Mouse (Mus musculus): ENCODE measurements around the gene Tst. TPM values are rescaled to one million over a fixed set of nuclear protein-coding genes. Genes with fewer than 3 reads are reported as not detected.

The Tst gene
- 3.6 and 4.3 TPM in 2 replicates for total RNA-seq (2014; fragmentation: Nextera tagmentation)
- total RNA-seq (2017), result 0.93 and 1.3 TPM in 2 replicates
- polyA plus RNA-seq (2012), result 1.7 and 1.8 TPM in 2 replicates

GRCm38 (mm10) chr15:78405517-78406211, at the start of gene Tst:
Gene Tst (minus strand): TSS chr15:78405907.
- ATAC-seq (ENCODE audit: extremely low read depth, insufficient number of reproducible peaks, low FRiP score, poor library complexity, severe bottlenecking) (no peak), DNase-seq (ENCODE audit: low spot score) (peak; percentile 20)
- peaks cover 48% of the 10 kb centered on the region for H3K27me3 ChIP-seq (ENCODE audit: insufficient read depth, low read length)
- TF ChIP-seq TAL1 (conservative IDR thresholded peaks at IDR 0.05; ENCODE audit: low read depth, low read length) (no peak), GATA2 (IDR thresholded peaks at IDR 0.05; ENCODE audit: borderline replicate concordance, low read depth, low read length) (no peak), CTCF (IDR thresholded peaks at IDR 0.05; ENCODE audit: low read depth, low read length) (no peak), POLR2AphosphoS5 (IDR thresholded peaks at IDR 0.05; ENCODE audit: insufficient replicate concordance, low read depth, low read length) (no peak), GATA1 (IDR thresholded peaks at IDR 0.05; ENCODE audit: borderline replicate concordance, low read length) (no peak)
- H3K9me3 ChIP-seq (replicated peaks), result peaks cover 5% of the 10 kb centered on the region
- H3K4me3 ChIP-seq (ENCODE audit: low read depth, low read length), result peak within 1 kb of the TSS; percentile 72
- H3K36me3 ChIP-seq (replicated peaks), result peaks cover 18% of the 10 kb centered on the region
- H3K4me1 ChIP-seq (ENCODE audit: insufficient read depth, low read depth, low read length), result peaks cover 37% of the 10 kb centered on the region

DNA sequence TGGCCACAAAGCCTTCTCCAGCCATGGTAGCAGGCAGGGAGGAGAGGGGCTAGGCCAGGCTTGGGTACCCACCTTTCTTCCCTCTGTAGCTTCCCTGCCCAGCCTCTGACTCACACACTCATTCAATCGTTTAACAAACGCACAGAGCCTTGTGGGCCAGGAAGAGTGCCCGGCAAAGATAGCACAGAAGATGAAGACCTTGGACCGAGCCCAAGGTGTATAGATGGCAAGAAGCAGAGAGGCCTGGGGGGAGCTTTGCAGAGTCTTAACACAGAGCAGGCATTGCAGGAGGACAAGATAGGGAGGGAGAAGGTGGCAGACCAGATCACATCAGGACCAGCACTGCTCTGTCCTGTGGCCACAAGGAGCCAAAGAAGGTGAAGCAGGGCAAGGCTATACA, 49.5 kb upstream of the Tst start:
- TF ChIP-seq TAL1 (conservative IDR thresholded peaks at IDR 0.05; ENCODE audit: low read depth, low read length), result no peak
- no peak for TF ChIP-seq GATA1 (IDR thresholded peaks at IDR 0.05; ENCODE audit: borderline replicate concordance, low read length)
- no peak for TF ChIP-seq CTCF (IDR thresholded peaks at IDR 0.05; ENCODE audit: low read depth, low read length)
- no peak for TF ChIP-seq POLR2AphosphoS5 (IDR thresholded peaks at IDR 0.05; ENCODE audit: insufficient replicate concordance, low read depth, low read length)
- TF ChIP-seq GATA2 (IDR thresholded peaks at IDR 0.05; ENCODE audit: borderline replicate concordance, low read depth, low read length), result no peak

GRCm38 (mm10) chr15:78452929-78453328, 47.2 kb upstream of the Tst start:
- DNase-seq (ENCODE audit: low spot score), result no peak
- TF ChIP-seq GATA2 (IDR thresholded peaks at IDR 0.05; ENCODE audit: borderline replicate concordance, low read depth, low read length) (no peak), GATA1 (IDR thresholded peaks at IDR 0.05; ENCODE audit: borderline replicate concordance, low read length) (no peak), CTCF (IDR thresholded peaks at IDR 0.05; ENCODE audit: low read depth, low read length) (no peak), POLR2AphosphoS5 (IDR thresholded peaks at IDR 0.05; ENCODE audit: insufficient replicate concordance, low read depth, low read length) (no peak), TAL1 (conservative IDR thresholded peaks at IDR 0.05; ENCODE audit: low read depth, low read length) (no peak)
- H3K4me1 ChIP-seq (ENCODE audit: insufficient read depth, low read depth, low read length), result peaks cover 49% of the 10 kb centered on the region
- no peaks in the 10 kb centered on the region for H3K36me3 ChIP-seq (replicated peaks)
- ATAC-seq (ENCODE audit: extremely low read depth, insufficient number of reproducible peaks, low FRiP score, poor library complexity, severe bottlenecking), result no peak
- H3K9me3 ChIP-seq (replicated peaks), result no peaks in the 10 kb centered on the region
- H3K4me3 ChIP-seq (ENCODE audit: low read depth, low read length), result no peak overlapping the region
- peaks cover 47% of the 10 kb centered on the region for H3K27me3 ChIP-seq (ENCODE audit: insufficient read depth, low read length)

More for the DNA sequence above, 49.5 kb upstream of the Tst start:
- no peaks in the 10 kb centered on the region for H3K9me3 ChIP-seq (replicated peaks)
- H3K4me1 ChIP-seq (ENCODE audit: insufficient read depth, low read depth, low read length), result peaks cover 26% of the 10 kb centered on the region
- H3K4me3 ChIP-seq (ENCODE audit: low read depth, low read length), result no peak overlapping the region
- no peaks in the 10 kb centered on the region for H3K36me3 ChIP-seq (replicated peaks)
- H3K27me3 ChIP-seq (ENCODE audit: insufficient read depth, low read length), result peaks cover 55% of the 10 kb centered on the region
- DNase-seq (ENCODE audit: low spot score) (no peak), ATAC-seq (ENCODE audit: extremely low read depth, insufficient number of reproducible peaks, low FRiP score, poor library complexity, severe bottlenecking) (no peak)

GRCm38 (mm10) chr15:78451201-78451600, 45.5 kb upstream of the Tst start:
- no peak for ATAC-seq (ENCODE audit: extremely low read depth, insufficient number of reproducible peaks, low FRiP score, poor library complexity, severe bottlenecking)
- TF ChIP-seq GATA1 (IDR thresholded peaks at IDR 0.05; ENCODE audit: borderline replicate concordance, low read length) (no peak), TAL1 (conservative IDR thresholded peaks at IDR 0.05; ENCODE audit: low read depth, low read length) (no peak), GATA2 (IDR thresholded peaks at IDR 0.05; ENCODE audit: borderline replicate concordance, low read depth, low read length) (no peak)
- H3K9me3 ChIP-seq (replicated peaks), result no peaks in the 10 kb centered on the region
- peaks cover 54% of the 10 kb centered on the region for H3K4me1 ChIP-seq (ENCODE audit: insufficient read depth, low read depth, low read length)
- H3K4me3 ChIP-seq (ENCODE audit: low read depth, low read length), result no peak overlapping the region
- H3K36me3 ChIP-seq (replicated peaks), result no peaks in the 10 kb centered on the region
- peaks cover 42% of the 10 kb centered on the region for H3K27me3 ChIP-seq (ENCODE audit: insufficient read depth, low read length)
- no peak for DNase-seq (ENCODE audit: low spot score)

DNA sequence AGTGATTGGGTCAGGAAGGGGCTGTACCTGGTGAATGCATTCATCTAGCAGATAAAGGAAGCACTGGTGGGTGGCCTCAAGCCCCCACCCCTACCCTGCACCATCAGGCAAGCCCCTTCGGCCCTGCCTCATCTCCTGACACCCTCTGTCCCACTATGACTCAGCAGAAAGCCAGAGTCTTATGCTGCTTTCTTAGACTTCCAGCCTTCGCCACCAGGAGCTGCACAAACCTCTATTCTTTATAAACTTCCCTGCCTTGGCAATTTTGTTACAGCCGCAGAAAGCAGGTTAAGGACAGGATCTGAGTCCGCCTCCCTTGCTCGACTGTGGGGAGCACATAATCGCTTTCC, 44.7 kb upstream of the Tst start:
- Histone ChIP-seq H3K36me3 (replicated peaks) (no peaks in the 10 kb centered on the region), H3K9me3 (replicated peaks) (no peaks in the 10 kb centered on the region), H3K4me3 (ENCODE audit: low read depth, low read length) (no peak overlapping the region; the same call in 1 of the 2 replicates), H3K4me1 (ENCODE audit: insufficient read depth, low read depth, low read length) (peaks cover 54% of the 10 kb centered on the region), H3K27me3 (ENCODE audit: insufficient read depth, low read length) (peaks cover 43% of the 10 kb centered on the region)
- TF ChIP-seq POLR2AphosphoS5 (IDR thresholded peaks at IDR 0.05; ENCODE audit: insufficient replicate concordance, low read depth, low read length), result no peak
- TF ChIP-seq GATA1 (IDR thresholded peaks at IDR 0.05; ENCODE audit: borderline replicate concordance, low read length), result no peak
- no peak for TF ChIP-seq CTCF (IDR thresholded peaks at IDR 0.05; ENCODE audit: low read depth, low read length)
- no peak for TF ChIP-seq GATA2 (IDR thresholded peaks at IDR 0.05; ENCODE audit: borderline replicate concordance, low read depth, low read length)
- TF ChIP-seq TAL1 (conservative IDR thresholded peaks at IDR 0.05; ENCODE audit: low read depth, low read length), result no peak
- ATAC-seq (ENCODE audit: extremely low read depth, insufficient number of reproducible peaks, low FRiP score, poor library complexity, severe bottlenecking), result no peak
- no peak for DNase-seq (ENCODE audit: low spot score)

- DNase-seq (ENCODE audit: low spot score) (peak; percentile 66), ATAC-seq (ENCODE audit: extremely low read depth, insufficient number of reproducible peaks, low FRiP score, poor library complexity, severe bottlenecking) (peak; percentile 58; the same call in 1 of the 2 replicates)
- Histone ChIP-seq H3K9me3 (replicated peaks) (no peaks in the 10 kb centered on the region), H3K36me3 (replicated peaks) (no peaks in the 10 kb centered on the region), H3K27me3 (ENCODE audit: insufficient read depth, low read length) (peaks cover 38% of the 10 kb centered on the region), H3K4me3 (ENCODE audit: low read depth, low read length) (no peak overlapping the region; the same call in 1 of the 2 replicates), H3K4me1 (ENCODE audit: insufficient read depth, low read depth, low read length) (peaks cover 54% of the 10 kb centered on the region)
- TF ChIP-seq TAL1 (conservative IDR thresholded peaks at IDR 0.05; ENCODE audit: low read depth, low read length) (no peak), GATA1 (IDR thresholded peaks at IDR 0.05; ENCODE audit: borderline replicate concordance, low read length) (no peak), GATA2 (IDR thresholded peaks at IDR 0.05; ENCODE audit: borderline replicate concordance, low read depth, low read length) (no peak), POLR2AphosphoS5 (IDR thresholded peaks at IDR 0.05; ENCODE audit: insufficient replicate concordance, low read depth, low read length) (no peak), CTCF (IDR thresholded peaks at IDR 0.05; ENCODE audit: low read depth, low read length) (no peak)
Measured at GRCm38 (mm10) chr15:78449694-78450418, 44.1 kb upstream of the Tst start.

Data from G1E (cell line).